Mouse (Mus musculus) heart, embryonic 11.5 days (tissue): ENCODE data around the gene Cfd. TPM values are rescaled to one million over a fixed set of nuclear protein-coding genes. Genes with fewer than 3 reads are reported as not detected.
"Not testable (repeated sequence)": the region's sequence is repeated elsewhere in the genome, so short reads cannot be mapped to it uniquely, and the experiment has no call there.

Experiments
- ATAC-seq: fragments of 200-750 bp; cut with Nextera tagmentation; replicated peaks from 2 replicates; pipeline ENCODE4 v1.8.0; 2017; ENCODE audit warnings: moderate library complexity; ENCODE audit not compliant: insufficient number of reproducible peaks, low FRiP score, low TSS enrichment
- H3K27ac ChIP-seq: fragments of 300-500 bp; sonication (generic); 2 replicates; pipeline ENCODE4 v1.5.1; 2014; ENCODE audit warnings: mild to moderate bottlenecking, low read depth, low read length
- H3K27me3 ChIP-seq: fragments of 300-500 bp; sonication (generic); 2 replicates; pipeline ENCODE4 v1.6.1; 2014; ENCODE audit warnings: mild to moderate bottlenecking, low read length, mixed read lengths; ENCODE audit not compliant: control insufficient read depth, insufficient read depth
- H3K36me3 ChIP-seq: fragments of 300-500 bp; sonication (generic); 2 replicates; pipeline ENCODE4 v1.6.1; 2014; ENCODE audit warnings: mild to moderate bottlenecking, low read length, moderate library complexity, mixed read lengths; ENCODE audit not compliant: control insufficient read depth, insufficient read depth
- H3K4me1 ChIP-seq: fragments of 300-500 bp; sonication (generic); 2 replicates; pipeline ENCODE4 v1.6.1; 2014; ENCODE audit warnings: low read length; ENCODE audit not compliant: control insufficient read depth, insufficient read depth
- H3K4me2 ChIP-seq: fragments of 300-500 bp; sonication (generic); 2 replicates; pipeline ENCODE4 v1.6.1; 2014; ENCODE audit warnings: mild to moderate bottlenecking, moderate library complexity
- H3K4me3 ChIP-seq: fragments of 300-500 bp; sonication (generic); 2 replicates; pipeline ENCODE4 v1.5.1; 2014; ENCODE audit warnings: low read depth, low read length
- H3K9ac ChIP-seq: fragments of 300-500 bp; sonication (generic); 2 replicates; pipeline ENCODE4 v1.6.1; 2014; ENCODE audit warnings: mild to moderate bottlenecking, low read depth, low read length, moderate library complexity
- H3K9me3 ChIP-seq: fragments of 300-500 bp; sonication (generic); replicated peaks from 2 replicates; pipeline ENCODE4 v1.6.1; 2016; ENCODE audit warnings: low read length; ENCODE audit not compliant: control insufficient read depth
- WGBS: fragments of 180-500 bp; shearing (Covaris S2); extraction: QIAGEN DNeasy Blood & Tissue Kit; methylation state at CpG from one replicate; pipeline ENCODE4 v1.1.7; 2014; ENCODE audit not compliant: insufficient replicate concordance; 5-methylcytosine and 5-hydroxymethylcytosine counted together
- polyA plus RNA-seq: library from polyadenylated mRNA; unstranded; fragments of >200 nt; fragmentation: Nextera tagmentation; extraction: Ambion mirVana; gene quantifications from 2 replicates; pipeline ENCODE4 v1.2.1, GENCODE M21; 2014

The Cfd gene
- polyA plus RNA-seq, 1 experiment from 2014 or later = not detected

GRCm38 (mm10) chr10:79884938-79885337 is 5.7 kb upstream of the Cfd start:
- H3K27ac ChIP-seq, H3K9ac ChIP-seq, ATAC-seq, H3K9me3 ChIP-seq, H3K4me3 ChIP-seq, H3K4me2 ChIP-seq, H3K36me3 ChIP-seq: not testable (repeated sequence)
- peaks cover 14% of the 10 kb centered on the region for H3K27me3 ChIP-seq
- WGBS = 61% methylated on average over 2 of the region's 3 CpGs
- peaks cover 15% of the 10 kb centered on the region for H3K4me1 ChIP-seq

- H3K27ac ChIP-seq = no peak within 1 kb of the TSS
- H3K9me3 ChIP-seq = no peaks in the 10 kb centered on the region
- H3K27me3 ChIP-seq = peaks cover 10% of the 10 kb centered on the region
- WGBS = 73% methylated on average over 6 of the region's 6 CpGs
- no peak for ATAC-seq
- H3K4me1 ChIP-seq = peaks cover 15% of the 10 kb centered on the region
- H3K4me2 ChIP-seq = no peak within 1 kb of the TSS
- H3K9ac ChIP-seq = no peak within 1 kb of the TSS
- no peak within 1 kb of the TSS for H3K4me3 ChIP-seq
- no peaks in the 10 kb centered on the region for H3K36me3 ChIP-seq
Observed at GRCm38 (mm10) chr10:79886054-79886453, 4.6 kb upstream of the Cfd start, which contains the start of gene Elane. Elane (plus strand) TSS chr10:79886247.

DNA sequence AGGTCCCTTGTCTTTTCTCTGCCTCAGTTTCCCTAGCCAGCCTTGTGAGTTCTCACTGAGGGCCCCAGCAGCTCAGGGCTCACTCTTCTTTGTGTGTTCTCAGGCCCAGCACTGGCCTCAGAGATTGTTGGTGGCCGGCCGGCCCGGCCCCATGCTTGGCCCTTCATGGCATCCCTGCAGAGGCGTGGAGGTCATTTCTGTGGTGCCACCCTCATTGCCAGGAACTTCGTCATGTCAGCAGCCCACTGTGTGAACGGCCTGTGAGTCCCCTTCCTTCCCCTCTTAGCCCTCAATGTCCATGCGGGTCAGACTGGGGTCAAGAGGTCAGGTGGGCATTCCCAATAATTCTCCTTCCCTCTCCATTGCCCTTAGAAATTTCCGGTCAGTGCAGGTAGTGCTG is 4.0 kb upstream of the Cfd start:
- Histone ChIP-seq H3K27me3 (peaks cover 10% of the 10 kb centered on the region), H3K4me3 (no peak overlapping the region), H3K27ac (no peak overlapping the region), H3K4me2 (no peak overlapping the region), H3K36me3 (no peaks in the 10 kb centered on the region), H3K4me1 (peaks cover 13% of the 10 kb centered on the region), H3K9me3 (no peaks in the 10 kb centered on the region), H3K9ac (no peak overlapping the region)
- WGBS = 76% methylated on average over 8 of the region's 8 CpGs
- ATAC-seq = no peak

- Histone ChIP-seq H3K27ac (no peak overlapping the region), H3K4me2 (no peak overlapping the region), H3K9me3 (no peaks in the 10 kb centered on the region), H3K27me3 (no peaks in the 10 kb centered on the region), H3K9ac (no peak overlapping the region), H3K4me1 (no peaks in the 10 kb centered on the region), H3K36me3 (no peaks in the 10 kb centered on the region), H3K4me3 (no peak overlapping the region)
- no peak for ATAC-seq
- 78% methylated on average over 2 of the region's 2 CpGs for WGBS
Observed at GRCm38 (mm10) chr10:79889386-79889785, 1.3 kb upstream of the Cfd start.

GRCm38 (mm10) chr10:79892451-79893118 is 1.9 kb downstream of the Cfd start:
- WGBS = 45% methylated on average over 22 of the region's 22 CpGs
- H3K9ac ChIP-seq, H3K4me2 ChIP-seq, H3K27me3 ChIP-seq, ATAC-seq, H3K4me3 ChIP-seq, H3K27ac ChIP-seq, H3K9me3 ChIP-seq, H3K4me1 ChIP-seq: not testable (repeated sequence)
- peaks cover 10% of the 10 kb centered on the region; the same call in 1 of the 2 replicates for H3K36me3 ChIP-seq

GRCm38 (mm10) chr10:79896306-79896705 is 5.7 kb downstream of the Cfd start:
- WGBS = 91% methylated on average over 16 of the region's 16 CpGs
- Histone ChIP-seq H3K27ac (no peak overlapping the region), H3K4me1 (no peaks in the 10 kb centered on the region), H3K9ac (no peak overlapping the region), H3K36me3 (peaks cover 15% of the 10 kb centered on the region), H3K4me3 (no peak overlapping the region), H3K4me2 (no peak overlapping the region), H3K27me3 (no peaks in the 10 kb centered on the region), H3K9me3 (no peaks in the 10 kb centered on the region)
- no peak for ATAC-seq

- Histone ChIP-seq H3K4me2 (no peak overlapping the region), H3K36me3 (peaks cover 15% of the 10 kb centered on the region), H3K4me1 (no peaks in the 10 kb centered on the region), H3K9ac (no peak overlapping the region), H3K9me3 (no peaks in the 10 kb centered on the region), H3K27me3 (no peaks in the 10 kb centered on the region), H3K4me3 (no peak overlapping the region), H3K27ac (no peak overlapping the region)
- ATAC-seq = no peak
- whole genome bisulfite sequencing = 83% methylated on average over 13 of the region's 13 CpGs
Observed at GRCm38 (mm10) chr10:79896814-79897213, 6.2 kb downstream of the Cfd start.

DNA sequence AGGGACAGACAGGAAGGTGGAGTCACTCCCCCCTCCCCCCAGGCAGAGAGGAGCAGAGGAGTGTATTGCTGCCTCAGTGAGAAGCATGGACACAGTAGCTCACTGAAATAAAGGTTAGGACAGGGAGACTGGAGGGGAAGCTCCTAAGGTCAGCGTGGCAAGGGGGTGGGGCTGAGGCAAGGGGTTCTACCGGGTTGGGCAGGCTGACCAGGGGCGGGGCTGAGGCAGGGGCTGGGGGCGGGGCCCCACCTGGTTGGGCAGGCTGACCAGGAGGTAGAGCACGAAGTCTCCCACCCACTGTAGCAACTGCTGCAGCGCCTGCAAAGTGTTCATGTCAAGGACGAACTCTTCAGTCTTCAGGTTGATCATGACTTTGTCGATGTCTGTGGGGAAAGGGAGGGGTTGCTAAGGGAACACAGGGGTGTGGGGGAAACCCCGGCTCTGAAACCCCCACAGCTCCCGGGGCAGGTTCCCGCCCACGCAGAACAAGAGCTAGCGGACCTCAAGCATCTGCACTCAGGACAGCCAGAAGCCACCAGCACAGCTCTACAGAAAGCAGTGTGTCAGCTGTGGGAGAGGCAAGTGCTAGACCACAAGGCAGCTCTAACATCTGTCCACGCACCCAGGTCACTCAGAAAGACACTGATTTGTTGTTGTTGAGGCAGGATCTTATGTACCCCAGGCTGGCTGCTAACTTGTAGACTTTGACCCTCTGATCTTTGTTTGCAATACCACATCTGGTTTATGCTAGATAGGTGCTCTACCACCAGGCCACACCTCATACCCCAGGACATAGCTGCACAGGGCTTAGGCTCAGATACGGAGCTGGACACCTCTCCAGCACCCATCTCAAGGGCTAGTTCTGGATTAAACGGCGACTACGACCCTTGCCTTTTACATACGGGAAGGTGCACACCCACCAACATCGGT is 6.9 kb downstream of the Cfd start:
- H3K4me1 ChIP-seq = no peaks in the 10 kb centered on the region
- H3K4me2 ChIP-seq = no peak overlapping the region
- no peak for ATAC-seq
- 48% methylated on average over 20 of the region's 20 CpGs for WGBS
- peaks cover 15% of the 10 kb centered on the region for H3K36me3 ChIP-seq
- H3K27ac ChIP-seq = no peak overlapping the region
- no peaks in the 10 kb centered on the region for H3K9me3 ChIP-seq
- no peaks in the 10 kb centered on the region for H3K27me3 ChIP-seq
- no peak overlapping the region for H3K9ac ChIP-seq
- no peak overlapping the region for H3K4me3 ChIP-seq
